Mouse (Mus musculus) lung, embryonic 16.5 days (tissue): Measurements from ENCODE around the gene Gast. TPM values are rescaled to one million over a fixed set of nuclear protein-coding genes. Genes with fewer than 3 reads are reported as not detected.
A peak's percentile ranks its signal among the peaks of the same experiment; 100 is the strongest.

Experiments used
- ATAC-seq: fragments of 200-750 bp; cut with Nextera tagmentation; 2 replicates; pipeline ENCODE4 v1.8.0; 2017; ENCODE audit warnings: low read depth, mild to moderate bottlenecking, moderate library complexity
- H3K27ac ChIP-seq: fragments of 300-500 bp; sonication (generic); 2 replicates; pipeline ENCODE4 v1.5.1; 2014; ENCODE audit warnings: mild to moderate bottlenecking, control low read depth, low read length
- H3K27me3 ChIP-seq: fragments of 300-500 bp; sonication (generic); 2 replicates; pipeline ENCODE4 v1.6.1; 2014; ENCODE audit warnings: low read depth, low read length, mixed read lengths; ENCODE audit not compliant: control insufficient read depth, insufficient read depth
- H3K36me3 ChIP-seq: fragments of 300-500 bp; sonication (generic); 2 replicates; pipeline ENCODE4 v1.6.1; 2014; ENCODE audit warnings: low read length; ENCODE audit not compliant: control insufficient read depth, insufficient read depth
- H3K4me1 ChIP-seq: fragments of 300-500 bp; sonication (generic); replicated peaks from 2 replicates; pipeline ENCODE4 v1.6.1; 2014; ENCODE audit warnings: low read length, mixed read lengths; ENCODE audit not compliant: control insufficient read depth, insufficient read depth
- H3K4me2 ChIP-seq: fragments of 300-500 bp; sonication (generic); 2 replicates; pipeline ENCODE4 v1.6.1; 2014; ENCODE audit warnings: low read depth, low read length, control low read depth
- H3K4me3 ChIP-seq: fragments of 300-500 bp; sonication (generic); 2 replicates; pipeline ENCODE4 v1.5.1; 2014; ENCODE audit warnings: mild to moderate bottlenecking, low read length, control low read depth
- H3K9ac ChIP-seq: fragments of 300-500 bp; sonication (generic); 2 replicates; pipeline ENCODE4 v1.6.1; 2014; ENCODE audit warnings: low read length, control low read depth
- H3K9me3 ChIP-seq: fragments of 300-500 bp; sonication (generic); 2 replicates; pipeline ENCODE4 v1.6.1; 2016; ENCODE audit warnings: low read length; ENCODE audit not compliant: control insufficient read depth
- WGBS: fragments of 180-500 bp; shearing (Covaris S2); extraction: QIAGEN DNeasy Blood & Tissue Kit; methylation state at CpG from one replicate; pipeline ENCODE4 v1.1.7; 2014; 5-methylcytosine and 5-hydroxymethylcytosine counted together
- polyA plus RNA-seq: library from polyadenylated mRNA; unstranded; fragments of >200 nt; fragmentation: Nextera tagmentation; extraction: Ambion mirVana; gene quantifications from 2 replicates; pipeline ENCODE4 v1.2.1, GENCODE M21; 2015

The Gast gene
- polyA plus RNA-seq, 1 experiment from 2014 or later = not detected

DNA sequence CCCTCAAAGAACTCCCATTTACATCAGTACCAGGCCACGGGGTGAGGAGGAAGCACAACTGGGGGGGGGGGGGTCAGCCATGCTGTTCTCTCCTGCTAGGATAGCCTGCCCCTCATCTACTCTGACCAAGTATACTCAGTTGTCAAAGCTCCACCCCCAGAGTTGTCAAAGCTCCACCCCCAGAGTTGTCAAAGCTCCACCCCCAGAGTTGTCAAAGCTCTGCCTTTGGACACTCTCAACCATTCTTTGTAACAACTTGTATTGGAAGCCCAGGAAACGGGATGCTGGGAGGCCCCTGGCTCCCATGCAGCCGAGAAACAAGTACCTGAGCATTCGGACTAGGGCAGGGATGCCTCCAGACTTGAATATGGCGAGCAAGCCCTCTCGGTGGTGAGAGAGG, 48.5 kb downstream of the Gast start:
- WGBS = 79% methylated on average over 6 of the region's 6 CpGs
- Histone ChIP-seq H3K4me2 (no peak overlapping the region), H3K36me3 (peaks cover 65% of the 10 kb centered on the region), H3K4me3 (no peak overlapping the region), H3K4me1 (peaks cover 17% of the 10 kb centered on the region), H3K27ac (no peak overlapping the region), H3K9me3 (no peaks in the 10 kb centered on the region), H3K27me3 (no peaks in the 10 kb centered on the region), H3K9ac (no peak overlapping the region)
- ATAC-seq = no peak

DNA sequence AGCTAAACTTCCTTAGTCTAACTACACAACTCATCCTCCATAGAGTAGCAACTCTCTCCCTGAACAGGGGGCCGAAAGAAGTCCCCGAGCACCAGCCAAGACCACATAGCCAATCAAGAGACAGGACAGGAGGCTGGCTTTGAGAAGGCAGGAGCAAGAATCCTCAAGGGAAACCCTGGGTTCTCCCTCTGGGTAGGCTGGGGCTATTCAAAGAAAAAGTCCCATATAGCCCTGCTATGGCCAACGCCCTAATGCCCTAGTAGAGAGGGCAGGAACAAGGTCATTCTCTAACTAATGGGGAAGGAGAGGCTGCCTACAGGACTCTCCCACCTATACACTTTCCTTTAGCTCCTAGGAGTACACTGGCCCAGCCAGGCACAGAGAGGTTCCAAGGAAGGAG, 50.8 kb downstream of the Gast start:
- WGBS = 94% methylated on average over 3 of the region's 3 CpGs
- no peak for ATAC-seq
- Histone ChIP-seq H3K9ac (0 out of 2 replicates have a peak overlapping the region, but pooled peaks have one; percentile 32), H3K36me3 (peaks cover 48% of the 10 kb centered on the region), H3K27ac (no peak overlapping the region), H3K27me3 (no peaks in the 10 kb centered on the region), H3K4me1 (peaks cover 40% of the 10 kb centered on the region), H3K9me3 (no peaks in the 10 kb centered on the region), H3K4me3 (no peak overlapping the region), H3K4me2 (no peak overlapping the region)

DNA sequence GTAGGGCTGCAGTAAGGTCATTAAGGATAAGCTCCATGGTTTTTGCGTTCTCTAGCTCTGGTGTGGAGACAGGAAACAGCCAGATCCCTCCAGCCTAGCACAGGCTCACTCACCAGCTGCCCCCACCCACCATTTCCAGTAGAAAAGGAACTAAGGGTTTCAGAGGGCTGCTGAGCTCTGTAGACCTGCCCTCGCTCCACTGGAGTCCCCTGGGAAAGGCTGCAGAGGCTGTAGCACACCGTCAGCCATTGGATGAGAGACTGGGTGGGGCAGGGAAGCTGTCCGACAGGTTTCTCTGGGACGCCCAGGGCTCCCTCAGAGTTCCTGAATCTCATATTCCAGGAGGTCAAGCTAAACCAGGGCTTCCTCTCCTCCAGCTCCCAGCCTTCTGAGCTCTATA, 52.4 kb downstream of the Gast start:
- Histone ChIP-seq H3K4me1 (peaks cover 56% of the 10 kb centered on the region), H3K9ac (no peak overlapping the region; the same call in 1 of the 2 replicates), H3K4me3 (no peak overlapping the region), H3K27me3 (no peaks in the 10 kb centered on the region), H3K4me2 (peak overlapping the region; percentile 40), H3K27ac (peak overlapping the region; percentile 92), H3K36me3 (peaks cover 36% of the 10 kb centered on the region), H3K9me3 (no peaks in the 10 kb centered on the region)
- peak; percentile 66 for ATAC-seq
- 47% methylated on average over 5 of the region's 5 CpGs for WGBS

Other genes with a start within 250 kb of the Gast start
- gene Krt32, start 246.2 kb upstream of the Gast start, polyA plus RNA-seq = not detected in 2 replicates
- not detected in 2 replicates for gene Krt35, start 238.2 kb upstream of the Gast start, polyA plus RNA-seq
- 0.20 TPM in 1 of 2 replicates, not detected in the other for gene Krt36, start 228.8 kb upstream of the Gast start, polyA plus RNA-seq
- gene Krt13, start 212.8 kb upstream of the Gast start, polyA plus RNA-seq = 4.5 and 8.2 TPM in 2 replicates
- 59.9 and 78.6 TPM in 2 replicates for gene Krt15, start 198.5 kb upstream of the Gast start, polyA plus RNA-seq
- 349 and 432 TPM in 2 replicates for gene Krt19, start 185.7 kb upstream of the Gast start, polyA plus RNA-seq
- not detected in 2 replicates for gene Krt9, start 141.2 kb upstream of the Gast start, polyA plus RNA-seq
- gene Krt14, start 126.9 kb upstream of the Gast start, polyA plus RNA-seq = 2.1 and 5.0 TPM in 2 replicates
- gene Krt16, start 85.5 kb upstream of the Gast start, polyA plus RNA-seq = not detected in 2 replicates
- gene Krt17, start 73.4 kb upstream of the Gast start, polyA plus RNA-seq = 8.4 and 15.5 TPM in 2 replicates
- not detected in 2 replicates for gene Krt42, start 64.5 kb upstream of the Gast start, polyA plus RNA-seq
- 1,740 and 1,854 TPM in 2 replicates for gene Eif1, start 14.5 kb upstream of the Gast start, polyA plus RNA-seq
- 19.2 and 19.7 TPM in 2 replicates for gene Hap1, start 21.7 kb downstream of the Gast start, polyA plus RNA-seq
- 165 and 167 TPM in 2 replicates for gene Jup, start 63.4 kb downstream of the Gast start, polyA plus RNA-seq
- 68.3 and 68.8 TPM in 2 replicates for gene P3h4, start 80.4 kb downstream of the Gast start, polyA plus RNA-seq
- gene Fkbp10, start 81.3 kb downstream of the Gast start, polyA plus RNA-seq = 148 and 152 TPM in 2 replicates
- 126 and 129 TPM in 2 replicates for gene Nt5c3b, start 107.4 kb downstream of the Gast start, polyA plus RNA-seq
- gene Klhl10, start 107.5 kb downstream of the Gast start, polyA plus RNA-seq = 0.60 and 0.73 TPM in 2 replicates
- 8.3 and 8.4 TPM in 2 replicates for gene Klhl11, start 138.3 kb downstream of the Gast start, polyA plus RNA-seq
- gene Acly, start 193.6 kb downstream of the Gast start, polyA plus RNA-seq = 150 and 155 TPM in 2 replicates
- 4.0 and 4.5 TPM in 2 replicates for gene Ttc25, start 211.2 kb downstream of the Gast start, polyA plus RNA-seq
- gene Cnp, start 240.5 kb downstream of the Gast start, polyA plus RNA-seq = 35.2 and 35.5 TPM in 2 replicates